Mouse (Mus musculus): ENCODE measurements around the gene Trim52. TPM values are rescaled to one million over a fixed set of nuclear protein-coding genes. Genes with fewer than 3 reads are reported as not detected.

Gene Trim52
- not detected for total RNA-seq (2023)

DNA sequence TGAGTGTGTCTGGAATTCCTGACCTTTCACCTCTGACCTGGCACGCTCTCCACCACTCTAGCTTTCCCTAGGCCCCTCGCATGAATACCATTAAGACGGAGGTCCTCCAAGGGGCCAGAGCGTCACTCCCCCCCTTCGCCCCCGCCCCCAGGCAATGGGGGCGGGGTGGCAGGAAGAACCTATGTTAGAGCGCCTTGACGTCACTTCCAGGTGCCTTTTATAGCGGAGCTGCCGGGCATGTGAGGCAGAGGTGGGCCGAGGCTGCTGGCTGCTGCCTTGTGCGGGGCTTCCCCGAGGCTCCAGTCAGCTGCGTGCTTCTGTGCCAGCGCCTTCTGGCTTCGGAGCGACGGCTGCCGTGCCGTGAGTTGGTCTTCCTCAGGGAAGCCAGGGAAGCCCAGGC is at the start of gene Trim52:
TSS of gene Trim52 (plus strand) at position 219 of the 400 bp plus-strand sequence.

Other genes starting within 250 kb of the Trim52 start
- 1 to 10 TPM; 2.8 to 2.9 TPM for gene Spry2, start 209.4 kb upstream of the Trim52 start, total RNA-seq (2023)

Measured in neutrophil, adult 83 days (primary cell).